Mouse (Mus musculus) testis, adult 2 months (tissue): ENCODE measurements around the gene Diras2. TPM values are rescaled to one million over a fixed set of nuclear protein-coding genes. Genes with fewer than 3 reads are reported as not detected.

Source experiments
- H3K27ac ChIP-seq: fragments of 200-500 bp; 2 replicates; pipeline ENCODE4 v1.5.1; 2012; ENCODE audit warnings: low read depth, low read length; ENCODE audit not compliant: control insufficient read depth, insufficient read depth
- H3K27me3 ChIP-seq: fragments of 200-500 bp; 2 replicates; pipeline ENCODE4 v1.6.1; 2012; ENCODE audit warnings: mild to moderate bottlenecking, low read length, moderate library complexity; ENCODE audit not compliant: control insufficient read depth, insufficient read depth
- H3K36me3 ChIP-seq: fragments of 200-500 bp; 2 replicates; pipeline ENCODE4 v1.6.1; 2012; ENCODE audit warnings: mild to moderate bottlenecking, low read length; ENCODE audit not compliant: control insufficient read depth, insufficient read depth
- H3K4me1 ChIP-seq: fragments of 200-500 bp; 2 replicates; pipeline ENCODE4 v1.6.1; 2012; ENCODE audit warnings: low read length; ENCODE audit not compliant: control insufficient read depth, insufficient read depth
- H3K4me3 ChIP-seq: fragments of 200-500 bp; 2 replicates; pipeline ENCODE4 v1.5.1; 2012; ENCODE audit warnings: low read depth, mild to moderate bottlenecking, low read length, moderate library complexity, mixed read lengths; ENCODE audit not compliant: control insufficient read depth
- CTCF ChIP-seq: fragments of 200-500 bp; IDR thresholded peaks from 2 replicates; pipeline ENCODE4 v1.5.1; 2012; ENCODE audit warnings: low read depth, mild to moderate bottlenecking, inconsistent platforms, low read length, moderate library complexity; ENCODE audit not compliant: control insufficient read depth, insufficient read depth, insufficient replicate concordance
- POLR2A ChIP-seq: fragments of 200-500 bp; IDR thresholded peaks from 2 replicates; pipeline ENCODE4 v1.6.1; 2012; ENCODE audit warnings: low read depth, mild to moderate bottlenecking, inconsistent platforms, low read length, moderate library complexity; ENCODE audit not compliant: control insufficient read depth
- polyA plus RNA-seq: library from polyadenylated mRNA; depleted of rRNA; stranded (reverse); fragments of >200 nt; gene quantifications from 2 replicates; pipeline ENCODE4 v1.2.3, GENCODE M21; 2012

Gene Diras2
- polyA plus RNA-seq, 1 experiment, result 2.4 TPM

DNA sequence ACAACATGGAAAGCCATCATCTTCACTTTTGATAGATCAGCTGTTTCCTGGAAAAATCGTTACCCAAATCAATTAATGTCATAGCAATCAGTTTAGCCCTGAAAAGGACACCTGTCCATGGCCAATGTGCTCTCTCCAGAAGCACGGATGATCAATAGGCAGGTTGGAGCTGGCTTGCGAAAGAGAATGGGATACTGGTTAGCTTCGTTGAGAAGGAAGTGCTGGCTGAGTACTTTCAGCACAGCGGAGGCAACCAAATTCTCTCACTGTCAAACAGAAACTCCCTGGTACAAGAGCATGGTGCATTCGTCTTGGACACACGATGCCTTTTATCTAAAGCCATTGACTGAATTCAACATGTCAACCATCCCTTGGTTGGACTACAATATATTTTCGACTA, 2.8 kb downstream of the Diras2 start:
- H3K27ac ChIP-seq, result no peak overlapping the region
- H3K36me3 ChIP-seq, result no peaks in the 10 kb centered on the region
- no peak for TF ChIP-seq POLR2A
- no peak for TF ChIP-seq CTCF
- H3K27me3 ChIP-seq, result peaks cover 3% of the 10 kb centered on the region
- no peak overlapping the region for H3K4me3 ChIP-seq
- peaks cover 6% of the 10 kb centered on the region for H3K4me1 ChIP-seq

DNA sequence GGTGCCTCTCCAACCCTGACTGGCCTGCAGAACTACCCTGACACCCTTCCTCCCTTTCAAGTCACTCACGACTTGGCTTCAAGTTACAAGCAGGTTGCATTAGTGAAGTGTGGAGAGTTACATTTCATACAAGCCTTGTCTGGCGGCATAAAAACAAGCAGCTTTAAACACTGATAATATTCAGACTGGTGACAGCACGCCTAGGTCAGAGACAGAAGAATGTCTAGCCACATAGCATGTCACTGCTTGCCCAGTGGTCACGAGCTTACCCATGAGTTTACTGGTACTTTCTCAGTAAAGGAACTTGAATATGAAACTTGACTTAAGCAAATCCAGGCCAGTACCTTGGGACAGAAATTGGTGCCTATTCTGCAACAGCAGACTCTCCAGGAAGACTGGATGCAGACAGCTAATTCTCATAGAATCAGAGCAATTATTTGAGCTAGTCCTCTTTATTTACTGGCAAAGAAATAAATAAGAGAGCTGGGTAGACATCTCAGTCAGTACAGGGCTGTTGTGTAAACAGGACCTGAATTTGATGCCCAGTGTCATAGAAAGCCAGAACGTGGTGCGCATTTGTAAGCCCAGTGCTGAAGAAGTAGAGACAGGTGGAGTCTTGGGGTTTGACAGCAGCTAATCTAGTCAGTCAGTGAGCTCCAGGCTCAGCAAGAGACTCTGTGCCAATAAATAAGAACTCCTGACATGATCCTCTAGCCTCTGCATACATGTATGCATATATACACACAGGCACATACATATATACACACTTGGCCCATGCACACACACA, 4.6 kb downstream of the Diras2 start:
- H3K36me3 ChIP-seq, result no peaks in the 10 kb centered on the region
- TF ChIP-seq POLR2A, result no peak
- H3K4me3 ChIP-seq, result no peak overlapping the region
- H3K27ac ChIP-seq, result no peak overlapping the region
- H3K27me3 ChIP-seq, result peaks cover 3% of the 10 kb centered on the region
- peaks cover 6% of the 10 kb centered on the region for H3K4me1 ChIP-seq

DNA sequence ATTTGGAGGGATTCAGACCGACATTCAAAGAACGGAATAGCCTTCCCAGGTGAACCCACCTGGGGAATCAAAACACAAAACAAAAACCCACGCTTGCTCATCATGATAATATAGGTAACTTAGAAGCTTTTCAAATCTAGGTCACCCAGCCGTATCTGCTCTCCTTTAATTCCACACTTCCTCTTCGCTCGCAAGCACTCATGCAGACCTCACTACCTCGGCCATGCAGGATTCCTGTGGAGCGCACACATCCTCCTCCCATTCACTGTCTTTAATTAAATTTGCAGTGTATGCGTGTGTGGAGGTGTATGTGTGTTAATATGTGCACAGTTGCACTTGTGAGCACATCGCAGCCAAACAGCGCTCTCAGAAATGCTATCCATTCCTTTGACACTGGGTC, 6.8 kb downstream of the Diras2 start:
- Histone ChIP-seq H3K27me3 (no peaks in the 10 kb centered on the region), H3K36me3 (no peaks in the 10 kb centered on the region), H3K4me1 (no peaks in the 10 kb centered on the region), H3K27ac (no peak overlapping the region), H3K4me3 (no peak overlapping the region)
- TF ChIP-seq CTCF (no peak), POLR2A (no peak)

DNA sequence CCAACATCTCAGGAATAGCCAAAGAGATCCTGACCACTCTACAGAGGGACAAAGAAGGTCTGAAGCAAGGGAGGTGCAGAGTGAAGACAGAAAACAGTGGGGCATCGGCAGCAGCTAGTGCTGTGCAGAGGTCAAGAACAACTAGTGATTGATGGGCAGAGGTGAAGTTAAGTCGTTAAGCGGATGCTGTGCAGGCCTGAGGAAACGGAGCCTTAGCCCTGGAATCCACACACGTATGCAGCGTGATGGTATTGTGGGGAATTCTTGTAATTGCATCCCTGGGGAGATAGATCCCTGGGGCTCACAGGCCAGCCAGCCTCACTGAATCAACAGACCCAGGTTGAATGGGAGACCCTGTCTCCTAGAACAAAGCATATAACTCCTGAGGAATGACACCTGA, 9.9 kb downstream of the Diras2 start:
- no peaks in the 10 kb centered on the region for H3K27me3 ChIP-seq
- H3K27ac ChIP-seq, result no peak overlapping the region
- H3K4me3 ChIP-seq, result no peak overlapping the region
- TF ChIP-seq CTCF (no peak), POLR2A (no peak)
- H3K36me3 ChIP-seq, result no peaks in the 10 kb centered on the region
- no peaks in the 10 kb centered on the region; the same call in 1 of the 2 replicates for H3K4me1 ChIP-seq

DNA sequence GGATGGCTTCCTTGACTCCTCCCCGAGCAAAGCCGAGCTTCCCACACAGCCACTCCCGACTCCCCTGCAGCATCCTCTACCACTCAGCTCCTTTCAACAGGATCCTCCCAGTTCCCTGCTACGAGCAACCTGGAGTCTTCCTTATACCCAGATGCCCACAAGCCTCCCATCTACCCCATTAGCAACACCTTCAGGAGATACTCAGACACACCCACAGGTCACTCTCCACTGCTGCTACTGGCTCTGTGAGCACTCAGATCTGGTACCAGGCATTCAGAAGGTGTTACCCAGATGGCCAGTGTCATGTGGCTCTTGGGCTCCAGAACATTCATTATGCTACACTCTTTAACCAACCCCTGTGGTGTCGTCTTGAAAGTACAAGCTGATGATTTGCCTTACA, 11.7 kb downstream of the Diras2 start:
- TF ChIP-seq POLR2A (no peak), CTCF (no peak)
- H3K4me1 ChIP-seq, result no peaks in the 10 kb centered on the region; the same call in 1 of the 2 replicates
- no peak overlapping the region for H3K4me3 ChIP-seq
- H3K27ac ChIP-seq, result no peak overlapping the region
- no peaks in the 10 kb centered on the region for H3K27me3 ChIP-seq
- no peaks in the 10 kb centered on the region for H3K36me3 ChIP-seq

DNA sequence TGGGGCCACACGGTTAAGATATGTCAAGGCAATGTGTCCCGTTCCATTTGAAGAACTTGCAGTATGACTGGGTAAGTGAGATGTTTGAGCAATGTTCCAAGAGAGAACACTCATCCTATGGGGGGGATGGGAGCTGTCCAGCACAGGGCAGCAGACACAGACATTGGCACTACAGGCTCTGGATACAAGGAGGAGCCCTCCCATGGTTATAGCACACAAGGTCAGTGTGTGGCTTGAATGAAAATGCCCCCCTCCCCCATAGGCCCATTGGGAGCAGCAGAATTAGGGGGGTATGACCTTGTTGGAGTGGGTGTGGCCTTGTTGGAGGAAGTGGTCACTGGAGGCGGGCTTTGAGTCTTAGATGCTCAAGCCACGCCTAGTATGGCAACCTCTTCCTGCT, 12.7 kb downstream of the Diras2 start:
- no peak overlapping the region for H3K27ac ChIP-seq
- H3K36me3 ChIP-seq, result no peaks in the 10 kb centered on the region
- H3K4me3 ChIP-seq, result no peak overlapping the region
- TF ChIP-seq CTCF, result no peak
- no peak for TF ChIP-seq POLR2A
- no peaks in the 10 kb centered on the region; the same call in 1 of the 2 replicates for H3K4me1 ChIP-seq
- no peaks in the 10 kb centered on the region for H3K27me3 ChIP-seq

DNA sequence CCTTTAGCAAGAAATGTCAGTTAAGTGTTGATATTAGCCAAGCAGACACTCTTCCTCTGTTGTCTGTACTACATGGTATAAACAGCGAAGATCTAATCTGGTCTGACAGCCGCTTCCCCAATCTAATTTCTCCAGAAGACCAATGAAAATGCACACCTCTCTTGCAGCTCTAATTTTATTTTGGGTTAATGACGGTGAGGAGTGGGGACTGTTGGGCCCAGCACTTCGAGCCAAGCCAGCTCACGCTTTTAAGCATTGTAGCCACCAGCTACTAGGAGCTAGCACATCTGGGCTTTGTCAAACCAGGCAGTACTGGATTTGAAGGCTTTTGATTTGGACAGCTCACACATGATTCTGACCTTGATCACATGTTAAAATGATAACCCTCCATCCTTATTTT, 14.1 kb downstream of the Diras2 start:
- TF ChIP-seq POLR2A, result no peak
- TF ChIP-seq CTCF, result no peak
- Histone ChIP-seq H3K27ac (no peak overlapping the region), H3K4me1 (no peaks in the 10 kb centered on the region; the same call in 1 of the 2 replicates), H3K4me3 (no peak overlapping the region), H3K36me3 (no peaks in the 10 kb centered on the region), H3K27me3 (no peaks in the 10 kb centered on the region)

DNA sequence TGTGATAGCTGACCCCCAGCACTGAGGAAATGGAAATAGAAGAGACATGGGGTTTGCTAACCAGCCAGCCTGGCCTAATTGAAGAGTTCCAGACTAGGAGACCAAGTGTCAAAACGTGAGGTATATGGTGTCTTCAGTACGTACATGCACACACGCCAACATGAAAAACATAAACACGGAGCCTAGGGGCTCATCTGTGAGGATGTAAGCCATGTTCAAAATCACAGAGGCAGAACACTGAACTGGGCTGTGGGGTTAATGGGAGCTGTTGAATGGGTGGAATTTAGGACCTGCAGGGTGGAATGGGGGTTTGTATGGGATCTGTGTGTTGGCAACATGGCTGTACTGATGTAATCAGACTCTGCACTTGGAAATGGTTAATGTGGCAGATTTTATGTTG, 14.5 kb downstream of the Diras2 start:
- Histone ChIP-seq H3K4me1 (no peaks in the 10 kb centered on the region; the same call in 1 of the 2 replicates), H3K27ac (no peak overlapping the region), H3K4me3 (no peak overlapping the region), H3K36me3 (no peaks in the 10 kb centered on the region), H3K27me3 (no peaks in the 10 kb centered on the region)
- TF ChIP-seq CTCF, result no peak
- TF ChIP-seq POLR2A, result no peak
